Mouse (Mus musculus) kidney, adult 8-10 months (tissue): ENCODE measurements at regions not wholly inside any gene's neighbourhood (a gene's known extent, or its start where the extent isn't known, plus 50 kb on each side); places are given as distances from the start of the nearest gene placed in this dataset.

ENCODE experiments used
- DNase-seq, 2 experiments: peaks; one replicate each; pipeline ENCODE4 v3.0.0; 2022

DNA sequence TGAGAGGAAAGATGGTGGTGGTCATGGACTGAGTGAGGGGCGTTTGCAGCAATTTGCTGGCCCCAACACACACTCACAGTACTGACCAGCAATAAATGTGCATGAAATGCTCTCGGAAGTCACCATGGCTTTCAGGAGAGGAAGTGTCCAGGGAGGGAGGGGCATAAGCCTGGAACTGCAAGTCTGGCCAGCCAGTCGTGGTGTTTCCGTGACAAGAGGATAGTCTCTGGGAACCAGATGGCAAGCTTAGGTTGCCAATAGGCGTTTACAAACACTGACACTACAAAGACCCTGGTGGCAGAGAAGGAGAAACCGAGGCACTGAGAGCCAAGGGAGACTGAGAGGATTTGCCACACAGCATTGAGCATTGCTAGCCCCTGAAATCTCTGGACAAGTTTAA is 132.3 kb upstream of the 1600014C23Rik start:
- no peak for DNase-seq

DNA sequence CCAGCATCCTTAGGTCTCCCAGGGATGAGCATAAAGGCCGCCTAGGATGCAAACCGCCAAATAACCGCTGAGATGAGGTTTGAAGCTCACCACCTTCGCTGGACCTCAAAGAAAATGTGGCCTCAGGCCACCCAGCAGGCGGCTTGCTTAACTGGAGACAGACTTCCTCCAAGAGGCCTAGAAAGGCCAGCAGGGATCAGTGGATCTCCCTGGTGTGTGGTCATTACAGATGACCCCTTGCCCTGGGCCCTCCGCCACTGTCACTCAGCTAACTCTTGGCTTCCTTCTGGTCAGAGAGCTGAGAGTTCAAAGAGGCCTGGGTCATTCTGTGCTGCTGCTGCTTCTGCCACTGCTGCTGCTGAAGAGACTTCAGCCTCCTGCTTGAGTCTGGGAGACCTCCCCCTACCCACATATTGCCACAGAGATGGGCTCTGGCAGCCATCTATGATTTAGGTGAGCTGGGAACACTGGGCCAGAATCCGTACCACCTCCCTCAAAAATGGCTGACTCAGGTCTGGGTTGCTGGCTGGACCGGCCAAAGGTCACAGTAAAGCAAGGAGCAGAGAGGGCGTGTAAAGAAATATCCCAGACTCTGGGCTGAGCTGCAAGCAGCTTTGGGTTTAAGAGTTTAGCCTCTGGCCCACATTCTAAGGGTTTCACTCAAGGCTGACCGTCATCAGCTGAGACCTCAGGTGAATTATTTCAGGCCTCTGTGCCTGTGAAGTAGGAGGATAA is 130.0 kb upstream of the 1600014C23Rik start:
- peak; percentile 83 to 88 for DNase-seq

DNA sequence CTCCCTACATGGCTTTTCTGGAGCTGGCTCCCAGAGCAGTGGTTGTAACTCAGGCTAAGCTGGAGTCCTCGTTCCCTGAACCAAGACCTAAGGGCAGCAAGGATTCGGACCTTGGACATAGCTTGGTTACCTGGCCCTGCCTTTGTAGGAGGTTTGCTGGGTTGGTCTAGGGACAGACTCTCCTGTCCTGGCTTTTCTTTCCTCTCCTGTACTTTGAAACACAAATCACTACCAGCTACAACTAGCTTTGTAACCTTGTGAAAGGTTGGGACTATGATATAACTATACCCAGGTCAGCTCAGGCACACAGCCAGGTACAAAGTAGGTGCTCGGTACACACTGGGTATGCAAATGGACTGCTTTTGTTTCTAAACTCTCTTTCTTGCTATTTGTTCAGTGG is 129.4 kb upstream of the 1600014C23Rik start:
- DNase-seq: peak; percentile 78 to 88

DNA sequence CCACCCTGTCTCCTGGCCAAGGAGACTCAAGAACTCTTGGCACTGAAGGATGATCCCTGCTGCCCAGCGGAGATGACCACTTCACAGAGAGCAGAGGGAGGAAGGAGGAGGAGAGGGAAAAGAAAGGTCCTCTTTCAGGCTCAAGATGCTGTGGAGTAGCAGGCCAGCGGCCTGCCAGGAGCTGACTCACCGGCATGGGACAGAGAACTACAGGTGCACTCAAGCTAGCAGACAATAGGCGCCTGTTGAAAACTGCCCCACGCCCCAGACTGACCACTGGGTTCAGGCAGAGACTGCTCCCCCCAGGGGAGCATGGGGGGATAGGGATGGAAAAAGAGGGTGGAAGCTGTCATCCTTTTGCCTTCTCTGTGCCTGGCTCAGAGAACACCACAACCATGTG is 125.8 kb upstream of the 1600014C23Rik start:
- no peak for DNase-seq

DNA sequence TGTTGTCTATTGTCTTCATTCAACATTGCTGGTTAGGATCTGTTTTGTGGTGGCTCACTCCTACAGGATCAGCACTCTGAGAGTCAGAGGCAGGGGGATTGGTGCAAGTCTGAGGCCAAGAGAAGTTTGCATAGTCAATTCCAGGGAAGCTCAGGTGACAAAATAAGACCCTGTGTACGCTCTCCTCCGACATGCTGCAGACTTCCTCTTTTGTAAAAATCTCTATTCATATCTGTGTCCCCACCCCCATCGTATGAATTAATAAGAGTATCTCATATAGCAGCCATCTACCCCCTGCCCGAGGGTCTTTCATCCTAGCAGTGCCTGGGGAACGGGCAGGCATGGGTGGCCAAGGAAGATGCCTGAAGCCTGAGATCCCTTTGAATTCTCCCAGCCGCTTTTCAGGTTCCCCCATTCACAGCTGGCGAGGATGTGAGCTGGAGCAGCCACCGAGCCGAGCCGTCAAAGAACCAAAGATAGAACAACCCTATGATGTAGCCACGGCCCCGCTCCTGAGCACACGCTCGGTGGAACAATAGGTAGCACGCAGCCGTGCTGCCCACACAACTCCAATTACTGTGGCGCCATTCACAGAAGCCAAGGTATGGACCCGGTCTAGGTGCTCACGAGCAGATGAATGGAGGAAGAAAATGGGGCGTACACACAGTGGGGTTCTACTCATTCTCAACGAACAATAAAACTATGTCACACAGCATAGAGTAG is 120.4 kb upstream of the 1600014C23Rik start:
- DNase-seq: no peak

DNA sequence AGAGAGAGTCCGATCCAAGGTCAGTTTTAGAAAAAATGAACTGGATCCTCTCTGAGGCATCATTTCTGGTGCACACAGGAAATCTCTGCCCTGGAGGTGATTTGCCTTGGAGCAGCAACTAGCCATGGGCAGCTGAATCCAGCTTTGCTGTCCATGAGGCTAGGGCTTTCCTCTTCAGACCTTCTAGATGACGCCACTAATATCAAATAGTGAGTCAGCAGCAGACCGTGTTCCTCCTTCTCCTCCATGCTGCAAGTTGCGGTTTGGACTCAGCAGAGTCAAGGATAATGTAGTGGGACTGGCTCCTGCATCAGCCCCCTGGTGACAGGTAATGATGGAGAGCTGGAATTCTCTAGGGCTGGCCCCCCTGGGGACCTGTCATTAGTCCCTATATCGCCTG is 118.8 kb upstream of the 1600014C23Rik start:
- DNase-seq: no peak

DNA sequence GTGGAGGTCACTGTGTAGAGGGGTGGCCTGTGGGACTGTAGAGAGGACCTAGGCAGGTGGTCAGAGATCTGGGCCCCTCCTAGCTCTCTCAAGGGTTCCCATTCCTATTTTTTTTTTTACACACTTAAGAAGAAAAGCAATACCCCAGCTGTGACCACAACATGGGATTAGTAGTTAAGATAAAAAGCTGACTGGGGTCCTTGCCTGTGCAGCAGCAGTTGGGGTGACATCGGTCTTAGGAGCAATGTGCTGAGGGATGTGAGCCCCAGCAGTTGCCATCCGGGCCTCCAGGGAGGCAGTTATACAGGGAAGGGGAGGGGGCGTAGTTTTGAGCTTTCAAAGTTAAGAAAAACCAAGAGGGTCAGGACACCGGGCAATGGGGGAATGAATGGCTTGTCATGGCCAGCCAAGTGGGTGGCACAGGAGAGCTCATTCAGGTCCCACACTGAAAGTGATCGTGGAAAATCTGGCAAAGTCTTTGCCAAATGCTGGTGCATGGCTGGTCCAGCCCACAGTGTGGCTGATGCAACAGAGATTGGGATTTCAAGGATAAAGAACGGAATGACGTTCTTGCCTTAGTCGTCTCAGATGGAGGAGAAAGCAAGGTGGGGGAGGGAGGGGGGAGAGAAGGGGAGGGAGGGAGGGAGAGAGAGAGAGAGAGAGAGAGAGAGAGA is 118.2 kb upstream of the 1600014C23Rik start:
- no peak for DNase-seq

DNA sequence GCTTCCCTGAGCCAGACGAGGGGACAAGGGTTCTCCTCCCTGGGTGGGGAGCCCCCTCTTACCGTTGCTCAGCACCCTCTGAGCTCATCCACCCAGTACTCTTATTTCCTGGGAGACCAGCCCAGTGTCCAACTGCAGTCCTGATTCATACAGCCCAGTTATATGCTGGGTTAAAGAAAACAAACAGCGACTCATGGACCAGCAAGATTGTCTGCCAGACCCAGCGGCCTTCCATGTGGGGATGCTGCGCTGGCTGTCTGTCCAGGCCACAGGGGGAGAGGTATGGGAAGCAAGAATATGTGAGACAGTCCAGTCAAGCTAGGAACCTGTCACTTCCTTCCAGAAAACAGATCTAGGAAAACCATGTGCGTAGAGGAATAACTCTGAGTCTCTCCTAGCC is 117.3 kb upstream of the 1600014C23Rik start:
- no peak for DNase-seq

DNA sequence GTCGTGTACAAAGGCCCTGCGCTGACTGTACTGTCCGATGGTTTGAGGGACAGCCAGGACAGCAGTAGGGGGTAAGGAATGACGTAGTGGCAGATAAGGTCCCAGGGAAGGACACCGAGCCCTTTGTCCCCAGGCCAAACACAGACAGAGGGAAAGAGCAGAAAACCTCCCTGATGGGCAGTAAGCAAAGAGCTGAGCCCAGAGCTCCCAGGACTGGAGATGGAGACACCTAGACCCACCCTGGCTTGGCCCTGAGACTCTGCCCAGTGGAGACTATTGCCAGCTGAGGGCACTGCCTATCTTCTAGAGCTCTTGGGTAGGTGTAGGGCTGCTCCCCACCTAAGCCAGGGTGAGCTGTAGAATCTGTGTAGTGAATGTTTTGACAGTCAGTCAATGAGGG is 116.5 kb upstream of the 1600014C23Rik start:
- no peak for DNase-seq

DNA sequence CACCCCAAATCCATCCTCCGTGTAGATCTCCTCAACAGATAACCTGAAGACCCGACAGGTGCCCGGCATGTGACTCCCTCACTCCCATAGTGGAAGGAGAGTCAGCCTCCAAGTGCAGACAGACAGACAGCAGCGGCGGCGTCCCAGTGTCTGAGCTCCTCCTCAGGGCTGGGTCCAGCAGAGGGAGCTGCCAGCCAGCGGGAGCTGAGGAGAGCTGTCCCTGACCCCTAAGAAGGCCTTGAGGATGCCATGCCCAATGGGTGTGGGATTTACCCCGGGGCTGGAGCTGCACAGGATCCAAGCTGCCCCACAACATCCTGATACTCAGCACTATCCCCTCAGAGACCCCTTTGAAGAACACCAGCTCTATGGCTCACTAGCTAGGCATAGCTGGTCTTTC is 115.0 kb upstream of the 1600014C23Rik start:
- peak; percentile 57 to 72 for DNase-seq

DNA sequence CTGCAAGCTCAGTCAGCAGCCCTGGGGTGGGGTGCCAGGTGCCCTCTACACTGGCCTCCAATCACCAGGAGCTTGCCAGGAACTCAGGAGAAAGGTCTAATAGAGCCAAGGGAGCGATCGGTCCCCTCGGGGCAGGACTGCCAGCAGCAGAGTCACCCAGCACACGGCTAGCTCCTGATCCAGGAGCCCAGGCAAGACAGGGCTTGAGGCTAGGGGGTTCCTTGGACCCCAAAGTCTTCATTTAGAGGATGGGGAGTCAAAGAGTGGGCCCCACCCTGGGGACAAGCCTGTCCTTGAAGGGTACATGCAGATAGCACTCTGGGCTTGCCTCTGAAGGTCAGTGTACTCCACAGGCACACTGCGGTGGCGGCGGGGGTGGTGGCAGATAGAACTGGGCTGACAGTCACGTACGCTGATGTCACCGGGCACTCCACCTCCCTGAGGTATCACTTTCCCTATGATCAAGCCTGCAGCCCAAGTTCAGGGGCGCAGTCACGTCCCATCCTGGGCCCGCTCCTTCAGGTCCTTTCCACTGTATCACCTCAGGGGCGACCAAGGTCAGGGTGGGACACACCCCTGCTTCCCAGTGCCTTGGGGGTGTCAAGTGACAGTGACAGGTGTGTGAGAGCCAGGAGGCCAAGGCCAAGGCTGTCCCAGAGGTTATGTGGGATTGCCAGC is 114.2 kb upstream of the 1600014C23Rik start:
- no peak for DNase-seq

DNA sequence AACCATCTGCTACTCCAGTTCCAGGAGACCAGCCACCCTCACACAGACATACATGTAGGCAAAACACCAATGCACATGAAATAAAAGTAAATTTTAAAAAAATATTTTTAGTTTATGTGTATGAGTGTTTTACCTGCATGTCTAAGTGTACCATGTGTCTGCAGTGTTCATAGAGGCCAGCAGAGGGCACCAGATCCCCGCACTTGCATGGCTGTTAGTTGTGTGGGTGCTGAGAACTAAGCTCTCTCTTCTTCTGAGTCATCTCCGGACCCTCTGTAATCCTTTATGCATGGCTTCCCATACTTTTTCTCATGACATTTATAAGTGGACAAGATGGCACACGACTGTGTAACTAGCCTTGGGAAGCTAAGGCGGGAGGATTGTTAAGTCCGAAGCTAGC is 112.2 kb upstream of the 1600014C23Rik start:
- DNase-seq: no peak

DNA sequence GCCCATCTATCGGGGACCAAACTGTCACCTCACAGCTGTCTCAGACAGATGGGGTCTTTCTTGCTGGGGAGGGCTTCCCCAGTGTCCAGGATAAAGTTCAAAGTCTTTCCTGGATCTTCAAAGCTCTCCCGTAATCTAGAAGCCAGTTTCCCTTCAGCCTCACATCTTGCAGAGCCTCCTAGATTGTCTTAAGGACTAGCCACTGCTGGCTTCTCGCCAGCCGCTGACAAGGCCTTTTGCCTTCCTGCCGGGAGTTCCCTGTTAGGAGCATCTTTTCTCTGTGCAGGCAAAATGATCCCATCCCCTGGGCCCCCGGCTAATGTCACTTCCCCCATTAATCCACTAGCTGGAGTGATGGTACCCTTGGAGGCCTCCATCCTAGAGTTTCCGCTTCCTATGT is 103.1 kb upstream of the 1600014C23Rik start:
- no peak for DNase-seq

DNA sequence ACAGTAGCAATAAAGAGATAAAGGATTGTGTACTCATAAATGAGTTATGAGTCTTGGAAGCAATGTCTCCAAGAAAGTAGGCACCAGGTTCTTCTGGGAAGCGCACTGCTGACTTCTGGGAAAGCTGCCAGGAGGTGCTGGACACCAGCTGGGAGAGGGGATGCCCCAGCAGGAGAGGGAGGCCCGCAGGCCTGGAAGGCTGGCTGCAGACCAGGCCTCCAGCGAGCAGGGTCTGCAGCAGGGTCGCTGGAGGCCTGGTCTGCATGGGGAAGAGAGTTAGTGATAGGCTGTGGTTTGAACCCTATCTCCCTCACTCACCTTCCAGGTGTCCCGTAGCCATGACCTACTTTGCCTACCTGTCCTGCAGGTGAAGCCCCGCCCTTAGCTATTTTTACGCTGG is 102.6 kb upstream of the 1600014C23Rik start:
- DNase-seq: peak; percentile 42 to 52

DNA sequence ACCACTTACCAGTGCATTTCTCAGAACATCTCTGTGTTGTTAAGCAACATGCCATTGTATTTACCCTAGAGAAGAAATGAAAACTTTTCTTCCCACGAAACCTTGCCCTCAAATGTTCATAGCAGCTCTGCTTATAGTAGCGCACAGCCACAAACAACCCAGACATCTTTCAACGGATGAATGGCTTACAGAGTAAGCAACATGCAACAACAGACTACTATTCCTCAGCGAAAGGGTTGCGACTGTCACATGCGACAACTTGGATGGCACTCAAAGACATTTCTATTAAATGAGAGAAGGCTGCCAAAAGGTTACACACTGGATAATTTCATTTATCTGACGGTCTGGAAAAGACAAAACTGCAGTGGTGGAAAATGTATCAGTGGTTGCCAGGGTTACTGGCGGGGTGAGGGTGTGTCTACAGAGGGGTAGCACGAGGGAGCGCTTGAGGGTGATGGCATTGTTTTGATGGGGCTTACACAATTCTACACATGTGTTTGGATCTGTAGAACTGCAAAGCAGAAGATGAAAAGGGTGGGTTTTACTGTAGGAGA is 101.0 kb upstream of the 1600014C23Rik start:
- no peak for DNase-seq

DNA sequence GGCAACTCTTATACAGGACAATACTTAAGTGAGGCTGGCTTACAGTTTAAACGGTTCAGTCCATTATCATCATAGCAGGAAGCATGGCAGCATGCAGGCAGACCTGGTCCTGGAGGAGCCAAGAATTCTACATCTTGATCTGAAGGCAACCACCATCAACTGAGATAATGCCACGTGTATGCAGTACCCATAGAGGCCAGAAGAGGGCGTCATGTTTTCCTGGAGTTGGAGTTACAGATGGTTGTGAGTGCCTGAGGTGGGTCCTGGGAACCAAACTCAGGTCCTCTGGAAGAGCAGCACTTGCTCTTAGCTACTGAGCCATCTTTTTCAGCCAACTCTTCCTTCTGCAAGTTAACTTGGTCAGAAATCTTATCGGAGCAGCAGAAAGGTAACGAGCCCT is 96.7 kb upstream of the 1600014C23Rik start:
- no peak for DNase-seq

DNA sequence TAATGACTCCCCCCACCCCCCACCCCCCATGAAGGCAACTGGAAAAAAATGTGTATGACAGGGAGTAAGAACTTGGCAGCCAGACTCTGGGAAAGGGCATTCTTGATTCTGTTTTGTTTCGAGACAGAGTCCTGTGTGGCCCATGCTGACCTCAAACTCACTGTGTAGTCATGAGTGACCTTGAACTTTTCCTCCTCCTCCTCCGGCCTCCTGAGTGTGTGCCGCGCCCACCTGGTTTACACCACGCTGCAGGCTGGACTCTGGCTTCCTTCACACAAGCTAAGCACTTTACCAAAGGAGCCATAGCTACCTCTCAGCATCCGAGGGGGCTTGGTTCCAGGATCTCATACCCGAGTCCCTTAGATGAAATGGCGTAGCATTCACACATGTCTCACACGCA is 95.9 kb upstream of the 1600014C23Rik start:
- no peak for DNase-seq

DNA sequence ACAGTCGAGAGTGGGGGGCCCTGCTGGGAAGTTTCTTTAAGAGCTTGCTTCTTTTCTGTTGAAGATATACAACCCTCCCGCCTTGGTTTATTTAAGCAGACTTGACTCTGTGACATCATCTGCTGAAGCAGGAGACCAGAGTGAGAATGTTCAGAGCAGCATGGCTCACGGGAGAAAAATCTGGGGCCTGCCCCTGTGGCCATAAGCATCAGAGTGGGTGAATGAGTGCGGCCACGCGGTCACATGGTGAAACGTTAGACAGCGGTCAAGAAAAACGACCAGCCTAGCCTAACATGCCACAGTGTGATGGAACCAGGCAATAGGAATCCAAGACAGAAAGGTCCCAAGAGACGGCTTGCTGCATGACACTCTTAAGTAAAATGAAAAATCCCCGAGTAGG is 95.2 kb upstream of the 1600014C23Rik start:
- DNase-seq: no peak

DNA sequence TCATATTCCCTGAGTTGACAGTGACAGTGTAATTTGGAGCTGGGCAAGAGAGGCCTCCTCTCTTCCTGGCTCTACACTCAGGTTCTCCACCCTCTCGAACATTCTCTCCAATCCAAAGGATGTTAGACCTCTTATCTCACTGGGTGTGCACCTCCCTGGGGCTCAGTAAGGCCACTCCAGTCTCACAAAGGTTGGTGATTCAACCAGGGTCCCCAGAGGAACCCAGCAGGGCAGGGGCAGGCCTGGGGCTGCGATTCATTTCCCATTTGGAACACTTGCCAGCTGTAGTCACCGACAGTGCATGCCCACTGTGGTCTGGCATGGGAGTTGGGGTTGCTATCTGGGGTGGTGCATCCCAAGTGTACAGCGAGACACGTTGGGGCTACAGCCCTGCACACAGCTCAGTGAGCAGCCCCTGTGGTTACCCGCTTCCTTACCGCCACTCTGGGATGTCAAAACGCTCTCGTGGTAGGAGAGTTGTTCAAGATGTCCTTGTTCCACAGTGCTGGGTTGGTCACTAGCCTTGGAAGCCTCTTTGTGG is 94.7 kb upstream of the 1600014C23Rik start:
- DNase-seq: no peak

DNA sequence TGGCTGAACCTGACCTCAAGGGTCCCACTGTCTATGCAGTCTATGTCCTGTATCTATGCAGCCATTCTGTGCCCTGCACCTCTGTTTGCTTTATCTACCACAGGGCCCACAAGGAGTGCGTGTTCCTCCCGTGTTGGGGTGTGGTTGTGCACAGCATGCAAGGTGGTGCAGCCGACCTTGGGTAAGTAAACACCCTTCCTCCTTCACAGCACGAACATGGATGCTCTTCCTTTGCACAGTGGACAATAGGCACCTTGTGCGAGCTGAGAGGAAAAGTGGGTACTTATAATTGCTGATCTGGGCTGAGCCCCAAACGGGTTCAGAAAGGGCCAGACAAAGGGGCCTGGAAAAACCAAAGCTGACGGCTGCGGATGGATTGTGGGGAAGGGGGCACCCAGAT is 91.3 kb upstream of the 1600014C23Rik start:
- no peak for DNase-seq

DNA sequence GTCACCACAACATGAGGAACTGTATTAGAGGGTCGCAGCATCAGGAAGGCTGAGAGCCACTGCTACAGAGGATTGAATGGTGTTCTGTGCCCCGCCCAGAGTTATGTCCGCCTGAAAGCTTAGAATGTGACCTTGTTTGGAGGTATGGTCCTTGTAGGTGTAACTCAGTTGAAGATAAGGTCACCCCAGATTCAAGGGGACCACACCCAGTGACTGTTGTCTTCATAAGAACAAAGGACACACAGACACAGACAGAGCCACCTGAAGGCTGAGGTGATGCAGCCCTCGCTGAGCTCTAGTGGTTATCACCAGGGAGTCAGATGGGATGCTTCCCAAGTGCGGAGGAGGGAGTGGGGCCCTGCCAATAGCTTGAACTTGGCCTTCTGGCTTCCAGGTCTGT is 89.9 kb upstream of the 1600014C23Rik start:
- no peak for DNase-seq

DNA sequence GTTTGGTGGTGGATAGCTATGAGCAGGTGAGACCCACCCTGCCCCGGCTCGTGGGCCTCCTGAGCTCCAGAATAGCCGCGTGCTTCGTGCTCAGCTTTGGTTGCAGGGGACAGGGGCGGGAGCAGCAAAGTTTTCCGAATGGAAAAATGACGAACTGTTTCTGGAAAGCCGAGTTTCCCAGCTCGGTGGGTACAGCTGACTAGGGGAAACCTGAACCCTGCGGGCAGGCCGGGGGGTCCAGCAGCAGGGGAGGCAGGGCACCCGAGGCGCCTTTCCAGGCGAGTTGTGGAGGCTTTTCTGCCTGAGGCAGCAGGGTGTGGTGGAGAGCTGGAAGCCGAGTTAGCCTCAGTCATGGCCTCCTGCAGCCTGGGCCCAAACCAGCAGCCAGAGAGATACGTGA is 88.8 kb upstream of the 1600014C23Rik start:
- no peak for DNase-seq

DNA sequence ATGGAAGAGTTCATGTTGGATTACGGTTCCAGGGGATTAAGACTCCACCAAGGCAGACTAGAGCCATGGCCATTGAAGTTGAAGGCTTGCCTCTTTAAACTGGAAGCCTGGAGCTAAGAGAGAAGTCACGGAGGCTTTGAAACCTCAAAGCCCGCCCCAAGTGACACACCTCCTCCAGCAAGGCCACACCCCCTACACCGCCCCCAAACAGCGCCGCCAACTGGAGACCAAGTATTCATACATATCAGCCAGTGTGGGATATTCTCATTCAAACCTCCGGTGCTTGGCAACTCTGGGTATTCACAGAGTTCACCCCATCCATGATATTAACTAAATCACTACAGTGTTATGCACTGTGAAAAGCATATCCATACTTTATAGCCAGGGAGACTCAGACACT is 87.7 kb upstream of the 1600014C23Rik start:
- no peak for DNase-seq
